Mouse (Mus musculus) left cerebral cortex, adult 9 months (tissue): ENCODE measurements around the gene Fbxo42.

ENCODE experiments used
- DNase-seq, 2 experiments: peaks; one replicate each; pipeline ENCODE4 v3.0.0; 2022; ENCODE audit warnings: low spot score in 2 of 2

The Fbxo42 gene

DNA sequence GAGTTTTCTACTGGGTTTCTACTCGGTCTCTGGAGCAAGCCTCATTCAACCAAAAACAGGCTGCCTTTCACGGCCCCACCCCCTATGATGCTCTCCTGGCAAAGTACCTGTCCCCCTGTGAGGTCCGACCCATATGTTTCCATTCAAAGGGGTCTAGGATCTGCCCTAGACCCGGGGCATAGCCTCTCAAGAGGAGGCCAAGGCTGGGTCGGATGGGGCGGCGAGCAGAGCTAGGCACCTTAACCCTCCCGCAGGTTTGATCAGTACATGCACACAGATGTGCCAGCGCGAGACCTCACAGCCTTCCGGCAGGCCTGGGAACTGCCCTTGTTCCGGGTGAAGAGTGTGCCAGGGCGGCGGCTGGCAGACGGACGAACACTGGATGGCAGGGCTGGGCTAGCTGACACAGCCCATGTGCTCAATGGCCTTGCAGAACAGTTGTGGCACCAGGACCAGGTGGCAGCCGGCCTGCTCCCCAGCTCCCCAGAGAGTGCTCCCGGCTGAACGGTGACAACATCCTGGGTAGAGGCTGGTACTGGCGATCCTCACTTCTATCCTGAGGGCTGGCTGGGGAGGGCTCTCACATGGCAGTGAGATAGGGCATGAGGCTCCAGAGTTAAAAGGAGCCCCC, 72.0 kb downstream of the Fbxo42 start:
- DNase-seq, result no peak

DNA sequence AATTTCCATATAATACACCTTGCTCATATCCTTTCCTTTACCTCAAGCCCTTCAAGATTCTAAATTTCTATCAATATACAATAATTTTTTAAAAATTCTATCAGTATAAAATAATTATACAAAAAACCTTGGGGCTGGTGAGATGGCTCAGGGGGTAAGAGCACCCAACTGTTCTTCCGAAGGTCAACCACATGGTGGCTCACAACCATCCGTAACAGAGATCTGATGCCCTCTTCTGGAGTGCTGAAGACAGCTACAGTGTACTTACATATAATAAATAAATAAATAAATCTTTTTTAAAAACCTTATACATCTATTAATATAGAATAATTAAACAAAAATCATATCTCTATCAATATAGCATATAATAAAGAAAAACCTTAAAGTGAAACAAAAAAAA, 74.1 kb downstream of the Fbxo42 start:
- DNase-seq, result no peak

DNA sequence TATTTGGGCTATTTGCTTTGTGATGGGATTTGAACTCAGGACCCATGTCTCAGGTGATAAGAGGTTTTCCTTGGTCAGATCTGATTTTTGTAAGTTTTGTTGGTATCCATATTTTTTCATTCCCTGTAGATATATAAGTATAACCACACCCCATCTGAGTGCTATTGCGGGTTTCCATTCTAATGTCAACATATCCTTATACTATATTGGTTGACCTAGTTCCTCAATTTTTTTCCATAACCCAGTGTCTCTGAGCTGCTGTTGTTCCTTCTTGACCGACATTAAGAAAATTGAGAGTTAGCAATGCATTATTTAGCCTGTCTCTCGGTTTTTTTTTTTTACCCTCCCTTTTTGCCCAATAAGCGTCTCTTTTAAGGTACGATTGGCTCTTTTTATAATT, 75.0 kb downstream of the Fbxo42 start:
- no peak for DNase-seq

DNA sequence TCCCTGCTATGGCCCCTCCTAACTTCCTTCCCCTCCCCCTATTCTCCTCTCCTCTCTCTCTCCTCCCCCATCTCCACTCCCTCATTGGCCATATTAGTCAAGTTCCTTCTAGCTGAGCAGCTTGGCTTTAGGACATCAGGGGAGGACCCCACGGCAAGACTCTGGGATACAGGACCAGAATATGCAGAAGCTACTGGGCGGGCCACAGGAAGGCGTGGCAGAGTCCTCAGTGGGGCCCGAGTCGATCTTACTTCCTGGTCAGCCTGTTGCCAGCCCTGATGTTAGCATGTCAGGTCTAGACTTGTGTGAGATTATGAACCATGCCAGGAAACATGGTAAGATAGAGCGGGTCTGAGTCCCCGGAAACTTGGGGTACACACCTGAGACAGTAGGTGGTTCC, 81.0 kb downstream of the Fbxo42 start:
- no peak for DNase-seq

DNA sequence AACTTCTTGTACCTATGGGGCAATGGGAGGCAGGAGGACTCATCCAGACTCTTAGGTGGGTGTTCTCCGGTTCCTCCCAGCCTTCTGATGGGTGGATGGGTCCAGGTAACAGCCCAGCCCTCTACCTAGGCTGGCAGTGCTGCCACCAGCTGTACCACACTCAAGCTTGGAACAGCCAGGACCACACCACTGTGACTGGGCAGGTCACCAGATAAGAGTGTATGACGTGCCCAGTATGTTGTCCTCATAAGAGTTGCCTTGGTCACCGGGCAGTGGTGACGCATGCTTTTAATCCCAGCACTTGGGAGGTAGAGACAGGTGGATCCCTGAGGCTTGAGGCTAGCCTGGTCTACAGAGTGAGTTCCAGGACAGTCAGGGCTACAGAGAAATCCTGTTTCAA, 85.5 kb downstream of the Fbxo42 start:
- DNase-seq, result no peak

DNA sequence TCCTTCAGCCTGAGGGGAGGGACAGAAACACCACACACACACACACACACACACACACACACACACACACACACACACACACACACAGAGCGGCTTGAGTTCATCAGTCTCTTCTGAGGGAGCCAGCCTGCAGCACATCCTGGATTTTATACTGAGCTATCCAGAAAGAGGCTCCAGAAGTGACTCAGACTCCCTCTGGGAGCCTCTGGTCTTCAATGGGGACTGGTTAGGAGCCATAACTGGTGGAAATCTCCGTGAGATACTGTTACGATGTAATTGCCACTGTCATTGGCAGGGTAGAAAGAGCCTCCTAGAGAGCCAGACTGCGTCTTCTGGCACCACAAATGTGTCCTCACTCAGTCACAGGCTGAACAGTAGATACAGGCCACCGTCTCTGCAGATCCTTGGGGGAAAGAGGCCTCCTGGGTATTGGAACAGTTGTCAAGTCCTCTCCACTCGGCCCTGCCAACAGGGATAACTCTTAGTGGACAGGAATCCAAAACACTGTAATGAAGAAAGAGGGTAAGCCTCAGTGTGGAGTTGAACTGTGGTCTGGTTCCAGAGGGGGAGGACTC, 87.9 kb downstream of the Fbxo42 start:
- no peak for DNase-seq

DNA sequence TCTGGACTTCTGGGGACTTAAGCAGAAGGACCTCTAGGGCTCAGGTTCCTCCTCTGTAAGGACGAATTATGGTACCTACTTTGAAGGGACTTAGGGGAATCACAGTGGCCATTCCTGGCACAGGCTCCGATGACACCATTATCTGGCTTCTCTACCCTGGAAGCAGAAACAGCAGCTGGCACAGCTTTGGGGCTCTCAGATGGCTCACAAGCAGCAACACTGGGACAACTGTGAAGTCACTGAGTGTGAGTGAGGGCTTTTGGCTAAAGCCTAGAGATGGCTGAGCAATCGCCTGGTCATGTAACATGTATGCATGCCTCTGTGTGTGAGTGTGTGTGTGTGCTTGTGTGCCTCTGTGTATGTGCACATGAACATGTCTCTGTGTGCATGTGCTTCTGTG, 89.1 kb downstream of the Fbxo42 start:
- DNase-seq, result no peak

DNA sequence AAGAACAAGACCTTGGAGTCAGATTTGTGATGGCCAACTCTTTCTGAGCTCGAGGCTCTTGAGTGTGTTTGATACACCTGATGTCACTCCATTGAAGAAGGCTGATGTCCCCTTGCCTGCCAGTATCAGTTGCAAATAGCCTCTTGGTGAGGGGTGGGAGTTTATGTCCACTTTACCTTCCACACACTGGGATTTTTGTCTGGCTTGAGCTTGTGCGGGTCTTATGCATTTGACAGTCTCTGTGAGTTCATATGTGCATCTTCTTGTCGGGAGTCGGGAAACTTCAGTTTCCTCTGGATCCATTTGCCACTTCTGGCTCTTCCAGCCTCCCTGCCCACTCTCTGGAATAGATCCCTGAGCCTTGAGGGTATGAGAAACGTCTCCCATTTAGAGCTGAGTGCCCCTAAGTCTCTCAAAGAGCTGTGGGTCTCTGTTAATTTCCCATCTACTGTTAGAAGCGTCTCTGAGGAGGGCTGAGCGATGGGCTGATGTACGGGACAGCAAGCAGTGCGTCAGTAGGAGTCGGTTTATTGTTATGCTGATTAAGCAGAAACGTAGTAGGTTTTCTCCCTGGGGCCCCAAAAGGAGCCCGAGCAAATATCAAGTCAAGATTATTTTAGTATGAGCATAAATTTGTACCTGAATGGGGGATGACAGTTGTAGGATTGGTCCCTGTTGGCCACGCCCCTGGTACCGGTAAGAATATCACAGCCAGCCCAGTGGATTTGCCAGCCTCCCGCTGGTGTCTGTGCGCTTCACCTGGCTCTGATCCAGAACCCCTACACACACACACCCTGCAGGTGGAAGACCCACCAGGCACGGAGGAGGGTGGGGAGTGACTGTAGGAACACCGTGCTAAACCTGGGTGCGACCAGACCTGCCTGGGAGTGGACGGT, 91.0 kb downstream of the Fbxo42 start:
- no peak for DNase-seq

DNA sequence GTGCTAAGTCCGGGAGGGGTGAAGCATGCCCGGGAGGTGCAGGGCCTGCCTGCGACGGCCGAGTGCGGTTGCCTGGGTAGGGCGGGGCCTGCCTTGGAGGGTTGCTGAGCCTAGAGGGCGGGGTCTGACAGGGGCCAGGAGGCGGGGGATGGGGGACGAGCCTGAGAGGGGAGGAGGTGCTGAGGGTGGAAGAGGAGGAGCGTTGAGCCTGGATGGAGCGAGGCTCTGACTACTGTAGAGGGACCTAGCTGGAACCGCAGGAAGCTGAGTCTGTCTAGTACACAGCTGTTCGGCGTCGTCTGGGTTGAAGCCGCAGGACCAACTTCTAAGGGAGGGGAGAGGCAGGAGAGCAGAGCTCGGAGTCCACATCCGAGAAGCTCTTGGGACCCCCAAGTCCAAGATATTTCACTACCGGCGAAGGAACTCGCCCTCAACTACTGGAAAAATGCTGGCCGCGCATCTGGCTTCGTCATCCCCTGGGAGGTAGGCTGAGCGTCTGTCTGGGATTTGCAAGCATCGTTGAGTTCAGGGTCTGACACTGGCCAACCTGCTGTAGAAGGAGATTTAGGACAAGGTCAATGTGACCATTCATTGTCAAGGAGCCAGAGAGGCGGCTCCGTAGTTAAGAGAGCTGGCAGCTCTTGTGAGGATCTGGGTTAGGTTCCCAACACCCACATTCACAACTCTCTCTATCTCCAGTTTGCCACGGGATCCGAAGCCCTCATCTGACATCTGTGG, 91.8 kb downstream of the Fbxo42 start, which contains the start of gene Arhgef19:
Arhgef19 (plus strand) TSS at position 112 of the 738 bp plus-strand sequence.
- DNase-seq, result peak in 1 of 2 experiments; percentile 58

DNA sequence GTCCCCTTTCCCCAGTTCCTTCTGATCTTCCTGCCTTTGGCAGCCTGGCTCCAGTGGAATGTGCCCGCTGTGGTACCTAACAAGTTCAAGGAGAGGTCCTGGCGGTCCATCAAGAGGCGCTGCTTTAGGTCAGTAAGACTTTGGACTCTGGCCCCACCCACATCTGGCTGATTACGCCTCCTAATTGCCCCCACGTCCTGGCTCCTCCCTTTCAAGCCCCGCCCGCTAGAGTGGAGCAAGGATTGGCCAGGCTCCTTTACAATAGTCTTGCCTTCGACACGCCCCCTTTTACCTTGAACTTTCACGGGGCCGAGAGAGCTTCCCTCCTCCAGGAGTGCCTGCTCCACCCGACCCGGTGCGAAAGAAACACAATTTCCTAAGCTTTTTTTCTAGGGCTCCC, 92.9 kb downstream of the Fbxo42 start:
- no peak for DNase-seq

DNA sequence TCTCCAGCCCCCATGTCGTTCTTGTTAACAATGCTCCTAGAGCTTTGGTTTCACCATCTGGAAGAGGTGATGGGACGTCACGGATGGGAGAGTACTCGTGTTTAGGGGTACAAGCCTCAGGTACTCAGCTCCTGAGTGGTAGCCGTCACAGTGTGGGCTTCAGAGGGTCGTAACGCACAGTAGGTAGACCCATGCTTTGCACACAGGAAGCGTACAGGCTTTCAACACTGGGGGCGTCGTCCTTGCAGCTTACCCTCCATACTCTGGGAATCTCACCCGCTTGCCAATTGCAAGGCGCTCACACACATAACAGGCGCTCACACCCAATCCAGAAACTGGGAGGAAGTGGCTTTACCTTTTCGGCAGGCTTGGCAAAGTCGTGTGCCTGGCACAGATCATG, 94.1 kb downstream of the Fbxo42 start:
- DNase-seq, result no peak

DNA sequence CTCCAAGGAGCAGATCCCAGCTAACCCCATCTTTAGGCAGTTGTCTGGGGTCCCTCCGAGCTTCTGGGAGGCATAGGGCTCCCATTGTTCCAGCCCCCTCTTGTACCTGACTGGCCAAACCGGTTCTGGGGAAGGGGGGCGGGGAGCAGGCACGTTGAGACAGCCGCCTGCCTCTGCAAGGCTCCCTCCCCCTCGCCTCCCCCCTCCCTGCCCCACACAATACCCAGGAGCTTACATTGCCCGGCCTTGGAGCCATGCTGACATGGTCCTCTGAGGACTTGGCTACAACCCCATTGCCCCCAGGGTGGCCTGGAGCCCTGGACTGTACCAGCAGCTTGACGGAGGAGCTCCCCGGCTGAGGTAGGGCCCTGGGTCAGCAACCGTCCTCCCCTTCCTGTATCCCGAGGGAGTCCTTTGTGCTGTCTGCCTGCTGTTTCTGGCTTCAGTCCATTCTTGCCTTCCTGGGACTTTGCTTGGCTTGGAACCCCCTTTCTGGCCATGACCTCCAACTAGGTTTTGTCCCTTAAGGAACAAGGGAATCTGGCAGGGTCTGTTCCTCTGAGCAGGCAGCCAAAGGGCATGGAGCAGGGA, 95.0 kb downstream of the Fbxo42 start:
- peak in 1 of 2 experiments; percentile 44 for DNase-seq

DNA sequence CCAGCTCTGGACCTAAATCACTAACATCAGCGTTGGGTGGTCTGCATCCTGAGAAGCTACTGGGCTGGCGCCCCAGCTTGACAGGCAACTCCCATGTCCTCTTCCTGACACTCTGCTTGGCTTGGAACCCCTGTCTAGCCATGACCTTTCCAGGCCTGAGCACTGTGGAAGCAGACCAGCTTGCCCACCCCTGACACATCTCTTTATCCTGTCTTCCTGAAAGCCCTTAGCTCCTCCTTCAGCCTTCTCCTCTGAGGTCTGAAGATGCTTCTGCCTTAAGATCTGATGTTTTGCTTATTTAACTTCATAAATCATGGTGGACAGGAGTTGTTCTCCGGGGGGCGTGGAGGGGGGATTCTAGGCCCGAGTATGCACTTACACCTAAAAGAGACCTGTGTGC, 95.9 kb downstream of the Fbxo42 start:
- DNase-seq, result no peak

DNA sequence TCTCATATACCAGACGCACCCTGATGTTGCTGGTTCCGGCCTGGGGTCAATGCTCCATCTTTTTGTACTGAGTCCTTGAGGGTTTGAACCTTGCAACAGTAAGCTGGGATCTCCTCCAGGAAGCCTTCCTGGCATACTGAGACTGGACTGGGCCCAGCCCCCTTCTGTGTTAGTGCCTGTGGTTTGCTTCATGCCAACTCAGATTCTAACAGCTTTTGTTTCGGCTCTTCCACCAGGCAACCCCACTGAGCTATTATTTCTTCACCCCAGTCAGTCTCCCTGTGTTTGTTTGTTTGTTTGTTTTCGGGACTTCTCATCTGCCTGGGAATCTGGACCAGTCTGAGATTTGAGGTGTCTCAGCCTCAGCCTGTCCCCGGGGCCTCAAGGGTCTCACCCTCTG, 96.7 kb downstream of the Fbxo42 start:
- no peak for DNase-seq

DNA sequence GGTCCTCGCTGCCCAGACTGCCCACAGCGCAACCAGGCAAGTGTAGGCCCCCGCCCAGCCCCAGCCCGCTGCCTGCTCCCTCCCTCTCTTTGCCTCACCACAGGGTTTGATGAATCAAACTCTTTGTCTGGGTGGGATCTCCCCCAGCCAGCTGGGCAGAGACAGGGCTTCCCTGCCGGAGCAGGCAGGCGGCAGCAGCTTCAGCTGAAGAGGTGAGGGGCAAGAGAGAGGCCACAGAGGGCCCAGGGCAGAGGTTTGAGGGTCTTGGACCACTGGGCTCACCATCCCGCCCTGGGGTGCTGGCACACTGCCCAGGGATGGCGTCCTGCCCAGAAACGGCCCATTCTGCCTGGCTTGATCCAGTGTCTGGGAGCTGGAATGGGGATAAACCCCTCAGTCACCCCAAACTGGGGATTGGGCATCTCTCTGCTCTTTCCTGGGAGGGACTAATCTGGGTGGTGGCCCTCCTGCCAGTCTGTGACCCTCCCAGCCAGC, 97.3 kb downstream of the Fbxo42 start:
- peak; percentile 40 to 67 for DNase-seq

DNA sequence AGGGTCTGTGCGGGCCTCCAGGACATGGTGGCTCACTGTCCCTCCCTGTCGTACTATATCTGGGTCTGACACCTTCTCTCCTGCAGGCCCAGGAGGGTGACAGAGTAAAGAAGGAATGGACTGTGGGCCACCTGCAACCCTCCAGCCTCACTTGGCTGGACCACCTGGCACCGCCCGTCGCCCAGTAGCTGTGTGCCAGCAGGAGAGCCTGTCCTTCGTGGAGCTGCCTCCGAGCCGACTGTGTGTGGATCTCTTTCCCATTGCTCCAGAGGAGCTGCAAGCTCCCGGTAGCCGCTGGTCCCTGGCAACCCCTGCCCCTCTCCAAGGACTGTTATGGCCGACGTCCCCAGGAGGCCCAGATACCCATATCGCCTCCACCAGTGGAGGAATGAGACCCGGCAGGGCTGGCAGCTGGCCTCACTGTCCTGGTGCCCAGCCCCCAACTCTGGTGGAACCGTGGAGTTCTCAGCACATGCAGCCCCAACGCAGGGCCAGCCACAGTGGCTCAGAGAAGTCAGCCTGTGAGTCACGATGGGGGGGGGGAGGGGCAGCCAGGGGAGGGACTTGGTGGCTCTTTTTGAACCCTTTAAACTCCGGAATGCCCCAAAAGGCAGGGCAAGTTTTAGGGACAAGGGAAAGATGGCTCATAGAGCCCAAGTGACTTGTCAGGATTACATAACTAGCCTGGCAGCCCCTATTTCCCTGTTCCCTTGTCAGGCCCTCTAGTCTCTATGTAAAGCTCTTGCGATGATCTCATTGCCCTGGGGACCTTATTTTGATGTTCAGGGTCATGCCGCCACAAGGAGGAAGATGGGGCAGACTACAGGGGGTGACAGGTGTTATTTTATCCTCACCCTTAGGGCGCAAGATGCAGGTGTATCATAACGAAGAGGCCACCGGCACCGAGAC, 98.6 kb downstream of the Fbxo42 start:
- no peak for DNase-seq

DNA sequence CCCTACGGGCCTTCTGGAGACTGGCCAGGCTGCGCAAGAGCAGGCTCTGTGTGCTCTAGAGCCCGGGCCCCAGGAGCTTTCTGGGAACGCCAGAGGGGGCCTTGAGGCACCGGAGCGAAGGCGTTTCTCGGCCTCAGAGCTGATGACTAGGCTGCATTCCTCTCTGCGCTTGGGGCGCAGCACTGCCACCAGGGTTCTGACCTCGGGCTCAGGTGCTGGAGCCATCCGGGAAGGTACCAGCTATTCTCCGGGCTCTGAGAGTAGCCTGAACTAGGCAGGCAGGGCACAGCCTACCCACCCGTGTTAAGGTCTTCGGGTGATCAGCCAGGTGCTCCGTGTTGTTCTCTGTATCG, 99.3 kb downstream of the Fbxo42 start:
- DNase-seq, result no peak

DNA sequence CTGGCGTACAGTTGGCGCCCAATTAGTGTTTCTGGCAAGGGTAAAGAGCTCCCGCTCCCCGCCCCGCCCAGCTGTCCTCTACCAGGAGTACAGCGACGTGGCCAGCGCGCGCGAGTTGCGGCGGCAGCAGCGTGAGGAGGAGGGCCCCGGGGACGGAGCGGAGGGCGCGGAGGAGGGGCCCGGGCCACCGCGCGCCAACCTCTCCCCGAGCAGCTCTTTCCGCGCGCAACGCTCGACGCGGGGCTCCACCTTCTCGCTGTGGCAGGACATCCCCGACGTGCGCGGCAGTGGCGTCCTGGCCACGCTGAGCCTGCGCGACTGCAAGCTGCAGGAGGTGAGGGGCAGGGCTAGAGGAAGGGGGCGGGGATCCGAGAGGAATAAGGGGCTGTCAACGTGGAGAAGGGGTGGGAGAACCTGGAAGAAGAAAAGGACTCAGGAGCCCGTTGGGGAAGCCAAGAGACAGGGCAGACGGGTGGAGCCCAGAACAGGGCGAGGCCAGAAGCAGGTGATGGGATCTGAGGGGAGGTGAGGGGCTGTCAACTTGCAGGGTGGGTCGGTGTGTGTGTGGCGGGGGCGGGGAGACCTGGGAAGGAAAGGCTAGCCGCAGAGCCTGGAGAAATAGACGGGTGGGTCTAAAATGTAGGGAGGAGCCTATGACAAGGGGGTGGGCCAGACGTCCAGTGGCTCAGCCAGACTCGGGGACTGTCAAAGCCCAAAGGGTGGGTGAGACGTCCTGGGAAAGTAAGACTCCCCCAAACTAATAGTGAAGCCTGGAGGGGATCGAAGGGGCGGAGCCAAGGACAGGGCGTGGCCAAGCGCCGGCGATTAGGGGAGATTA, 100.3 kb downstream of the Fbxo42 start:
- DNase-seq, result no peak

DNA sequence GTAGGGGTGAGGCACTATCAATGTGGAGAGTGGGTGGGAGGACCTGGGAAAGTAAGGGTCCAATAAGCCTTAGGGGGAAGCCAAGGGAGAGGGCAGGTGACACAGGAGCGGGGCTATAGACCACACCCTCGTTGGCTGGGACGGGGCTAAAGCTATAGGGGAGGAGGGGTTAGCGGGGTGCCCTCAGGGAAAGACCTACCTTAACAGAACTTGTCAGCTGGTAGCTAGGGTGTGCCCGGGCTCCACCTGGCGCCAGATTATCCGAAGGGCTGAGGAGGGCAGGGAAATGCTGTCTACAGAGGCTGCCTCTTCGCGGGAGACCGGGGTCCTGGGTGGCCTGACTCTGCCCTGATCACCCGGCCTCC, 100.9 kb downstream of the Fbxo42 start:
- DNase-seq, result no peak

DNA sequence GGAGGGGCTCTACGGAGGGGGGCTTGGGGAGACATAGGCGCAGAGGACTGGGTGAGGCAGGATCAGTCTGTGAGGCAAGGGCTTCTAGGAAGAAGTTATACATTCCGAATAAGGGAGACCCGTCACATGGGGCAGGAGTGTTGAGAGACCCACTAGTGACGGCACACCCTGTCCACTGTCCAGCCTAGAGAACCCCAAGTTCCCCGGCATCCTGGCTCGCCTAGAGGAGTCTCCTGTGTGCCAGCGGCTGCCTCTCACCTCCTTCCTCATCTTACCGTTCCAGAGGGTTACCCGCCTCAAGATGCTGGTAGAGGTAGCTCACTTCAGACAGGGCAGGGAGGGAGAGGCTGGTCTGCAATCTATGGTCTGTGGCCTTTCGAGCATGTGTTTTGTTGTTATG, 101.7 kb downstream of the Fbxo42 start:
- DNase-seq, result no peak
